Mouse (Mus musculus) liver, postnatal 0 days (tissue): ENCODE measurements around the gene Cldn5. TPM values are rescaled to one million over a fixed set of nuclear protein-coding genes. Genes with fewer than 3 reads are reported as not detected.

ENCODE experiments used
- ATAC-seq: fragments of 200-750 bp; cut with Nextera tagmentation; 2 replicates; pipeline ENCODE4 v1.8.0; 2017; ENCODE audit warnings: mild to moderate bottlenecking, moderate library complexity
- DNase-seq: peaks from one replicate; pipeline ENCODE4 v3.0.0-alpha.2; 2016
- H3K27ac ChIP-seq: fragments of 300-500 bp; sonication (generic); 2 replicates; pipeline ENCODE4 v1.5.1; 2014; ENCODE audit warnings: antibody characterized with exemption, moderate library complexity, mild to moderate bottlenecking, low read depth
- H3K27me3 ChIP-seq: fragments of 300-500 bp; sonication (generic); 2 replicates; pipeline ENCODE4 v1.6.1; 2014; ENCODE audit warnings: low read length, control low read depth, mixed read lengths; ENCODE audit not compliant: insufficient read depth
- H3K36me3 ChIP-seq: fragments of 300-500 bp; sonication (generic); replicated peaks from 2 replicates; pipeline ENCODE4 v1.6.1; 2014; ENCODE audit warnings: mild to moderate bottlenecking, control low read depth, low read length, moderate library complexity, mixed read lengths; ENCODE audit not compliant: insufficient read depth
- H3K4me1 ChIP-seq: fragments of 300-500 bp; sonication (generic); 2 replicates; pipeline ENCODE4 v1.6.1; 2014; ENCODE audit warnings: antibody characterized with exemption, mild to moderate bottlenecking, control low read depth; ENCODE audit not compliant: insufficient read depth
- H3K4me2 ChIP-seq: fragments of 300-500 bp; sonication (generic); 2 replicates; pipeline ENCODE4 v1.6.1; 2014; ENCODE audit warnings: low read depth, mild to moderate bottlenecking, low read length, moderate library complexity, mixed read lengths
- H3K4me3 ChIP-seq: fragments of 300-500 bp; sonication (generic); 2 replicates; pipeline ENCODE4 v1.5.1; 2014; ENCODE audit warnings: low read depth, low read length
- H3K9ac ChIP-seq: fragments of 300-500 bp; sonication (generic); replicated peaks from 2 replicates; pipeline ENCODE4 v1.6.1; 2014; ENCODE audit warnings: mild to moderate bottlenecking, moderate library complexity
- H3K9me3 ChIP-seq: fragments of 300-500 bp; sonication (generic); 2 replicates; pipeline ENCODE4 v1.6.1; 2016; ENCODE audit warnings: mild to moderate bottlenecking, control low read depth, low read length, mixed read lengths
- CTCF ChIP-seq: sonication (generic); IDR thresholded peaks from 2 replicates; pipeline ENCODE4 v1.5.1; 2016; ENCODE audit warnings: antibody characterized with exemption, low read depth
- EP300 ChIP-seq: IDR thresholded peaks from 2 replicates; pipeline ENCODE4 v1.6.1; 2016; ENCODE audit warnings: antibody characterized with exemption, low read depth, mild to moderate bottlenecking
- WGBS: fragments of 180-500 bp; shearing (Covaris S2); extraction: QIAGEN DNeasy Blood & Tissue Kit; methylation state at CpG from one replicate; pipeline ENCODE4 v1.1.7; 2014; ENCODE audit not compliant: insufficient replicate concordance; 5-methylcytosine and 5-hydroxymethylcytosine counted together
- polyA plus RNA-seq: library from polyadenylated mRNA; unstranded; fragments of >200 nt; fragmentation: Nextera tagmentation; extraction: Ambion mirVana; gene quantifications from 2 replicates; pipeline ENCODE4 v1.2.1, GENCODE M21; 2015

Cldn5 gene
- polyA plus RNA-seq, 1 experiment from 2014 or later: 11.5 TPM

GRCm38 (mm10) chr16:18746268-18747122 is 30.2 kb upstream of the Cldn5 start:
- 78% methylated on average over 20 of the region's 20 CpGs for WGBS
- Histone ChIP-seq H3K27ac (no peak overlapping the region), H3K9me3 (no peaks in the 10 kb centered on the region), H3K27me3 (no peaks in the 10 kb centered on the region), H3K36me3 (no peaks in the 10 kb centered on the region), H3K4me1 (no peaks in the 10 kb centered on the region), H3K4me2 (no peak overlapping the region), H3K4me3 (no peak overlapping the region), H3K9ac (no peak overlapping the region)
- no peak for ATAC-seq
- no peak for TF ChIP-seq EP300
- TF ChIP-seq CTCF: no peak
- no peak for DNase-seq

- H3K9ac ChIP-seq: no peak overlapping the region
- ATAC-seq: peak; percentile 41
- no peak overlapping the region for H3K4me3 ChIP-seq
- TF ChIP-seq CTCF (no peak), EP300 (no peak)
- whole genome bisulfite sequencing: 75% methylated on average over 11 of the region's 11 CpGs
- no peaks in the 10 kb centered on the region for H3K27me3 ChIP-seq
- H3K27ac ChIP-seq: no peak overlapping the region
- no peaks in the 10 kb centered on the region for H3K4me1 ChIP-seq
- no peak overlapping the region for H3K4me2 ChIP-seq
- H3K9me3 ChIP-seq: no peaks in the 10 kb centered on the region
- no peak for DNase-seq
- no peaks in the 10 kb centered on the region for H3K36me3 ChIP-seq
Measured at GRCm38 (mm10) chr16:18751101-18751500, 25.5 kb upstream of the Cldn5 start.

GRCm38 (mm10) chr16:18751885-18752499 is 24.7 kb upstream of the Cldn5 start:
- H3K4me3 ChIP-seq: no peak overlapping the region
- DNase-seq (no peak), ATAC-seq (no peak)
- H3K27ac ChIP-seq: no peak overlapping the region
- WGBS: 72% methylated on average over 10 of the region's 10 CpGs
- no peaks in the 10 kb centered on the region for H3K36me3 ChIP-seq
- H3K4me1 ChIP-seq: no peaks in the 10 kb centered on the region
- H3K9me3 ChIP-seq: no peaks in the 10 kb centered on the region
- TF ChIP-seq CTCF (no peak), EP300 (no peak)
- H3K27me3 ChIP-seq: no peaks in the 10 kb centered on the region
- H3K9ac ChIP-seq: no peak overlapping the region
- no peak overlapping the region for H3K4me2 ChIP-seq

- Histone ChIP-seq H3K36me3 (no peaks in the 10 kb centered on the region), H3K9ac (no peak overlapping the region), H3K4me3 (no peak overlapping the region), H3K9me3 (no peaks in the 10 kb centered on the region), H3K4me2 (no peak overlapping the region), H3K4me1 (no peaks in the 10 kb centered on the region), H3K27me3 (no peaks in the 10 kb centered on the region), H3K27ac (no peak overlapping the region)
- DNase-seq: no peak
- no peak for ATAC-seq
- WGBS: 87% methylated on average over 4 of the region's 4 CpGs
- TF ChIP-seq CTCF (no peak), EP300 (no peak)
Measured at GRCm38 (mm10) chr16:18761734-18762133, 14.9 kb upstream of the Cldn5 start.

- no peak for TF ChIP-seq EP300
- no peak for TF ChIP-seq CTCF
- no peak overlapping the region for H3K9ac ChIP-seq
- no peak overlapping the region for H3K4me3 ChIP-seq
- no peak overlapping the region for H3K4me2 ChIP-seq
- ATAC-seq: no peak
- H3K9me3 ChIP-seq: no peaks in the 10 kb centered on the region
- no peak for DNase-seq
- no peaks in the 10 kb centered on the region for H3K36me3 ChIP-seq
- H3K27ac ChIP-seq: no peak overlapping the region
- no peaks in the 10 kb centered on the region for H3K27me3 ChIP-seq
- 79% methylated on average over 3 of the region's 3 CpGs for WGBS
- no peaks in the 10 kb centered on the region for H3K4me1 ChIP-seq
Measured at GRCm38 (mm10) chr16:18762960-18763359, 13.7 kb upstream of the Cldn5 start.

GRCm38 (mm10) chr16:18766390-18766789 is 10.3 kb upstream of the Cldn5 start:
- Histone ChIP-seq H3K36me3 (no peaks in the 10 kb centered on the region), H3K9me3 (no peaks in the 10 kb centered on the region), H3K4me3 (no peak overlapping the region), H3K4me2 (no peak overlapping the region), H3K27ac (no peak overlapping the region), H3K27me3 (no peaks in the 10 kb centered on the region), H3K9ac (no peak overlapping the region), H3K4me1 (no peaks in the 10 kb centered on the region)
- ATAC-seq: no peak
- WGBS: 52% methylated on average over 4 of the region's 4 CpGs
- DNase-seq: no peak
- TF ChIP-seq CTCF (no peak), EP300 (no peak)
